Mouse (Mus musculus): ENCODE results near the gene Bcor. TPM values are rescaled to one million over a fixed set of nuclear protein-coding genes. Genes with fewer than 3 reads are reported as not detected.

Gene Bcor
- polyA plus RNA-seq, 1 experiment from 2014 or later, result 15.0 TPM

- H3K9ac ChIP-seq (ENCODE audit: low read depth, low read length), result no peak overlapping the region
- peaks cover 29% of the 10 kb centered on the region for H3K27me3 ChIP-seq (replicated peaks; ENCODE audit: control insufficient read depth, insufficient read depth, low read length)
- 26% methylated on average over 24 of the region's 24 CpGs for WGBS
- no peak for ATAC-seq (ENCODE audit: low read depth)
- DNase-seq (ENCODE audit: low spot score), result no peak
- 0 out of 2 replicates have a peak, but pooled peaks cover 5% of the 10 kb centered on the region for H3K36me3 ChIP-seq (ENCODE audit: control insufficient read depth, insufficient read depth, low read length)
- no peak overlapping the region for H3K27ac ChIP-seq (replicated peaks; ENCODE audit: low read depth, low read length)
- no peak overlapping the region for H3K4me3 ChIP-seq (ENCODE audit: low read depth, low read length)
- H3K9me3 ChIP-seq (ENCODE audit: control insufficient read depth, low read length), result no peaks in the 10 kb centered on the region
- H3K4me2 ChIP-seq (ENCODE audit: low read depth, low read length), result no peak overlapping the region
- H3K4me1 ChIP-seq (ENCODE audit: control insufficient read depth, insufficient read depth, low read length), result peaks cover 21% of the 10 kb centered on the region
Measured at GRCm38 (mm10) chrX:12062121-12062931, 97.8 kb downstream of the Bcor start.

GRCm38 (mm10) chrX:12060848-12061247, 99.3 kb downstream of the Bcor start:
- Histone ChIP-seq H3K4me1 (ENCODE audit: control insufficient read depth, insufficient read depth, low read length) (peaks cover 8% of the 10 kb centered on the region), H3K27me3 (replicated peaks; ENCODE audit: control insufficient read depth, insufficient read depth, low read length) (peaks cover 21% of the 10 kb centered on the region), H3K4me2 (ENCODE audit: low read depth, low read length) (no peak overlapping the region), H3K27ac (replicated peaks; ENCODE audit: low read depth, low read length) (no peak overlapping the region), H3K4me3 (ENCODE audit: low read depth, low read length) (no peak overlapping the region), H3K9ac (ENCODE audit: low read depth, low read length) (no peak overlapping the region), H3K9me3 (ENCODE audit: control insufficient read depth, low read length) (no peaks in the 10 kb centered on the region), H3K36me3 (ENCODE audit: control insufficient read depth, insufficient read depth, low read length) (peaks cover 17% of the 10 kb centered on the region; the same call in 1 of the 2 replicates)
- ATAC-seq (ENCODE audit: low read depth) (no peak), DNase-seq (ENCODE audit: low spot score) (no peak)
- WGBS, result 84% methylated on average over 3 of the region's 3 CpGs

- ATAC-seq (ENCODE audit: low read depth) (no peak), DNase-seq (ENCODE audit: low spot score) (no peak)
- H3K4me2 ChIP-seq (ENCODE audit: low read depth, low read length), result no peak overlapping the region
- no peak overlapping the region for H3K27ac ChIP-seq (replicated peaks; ENCODE audit: low read depth, low read length)
- H3K4me1 ChIP-seq (ENCODE audit: control insufficient read depth, insufficient read depth, low read length), result no peaks in the 10 kb centered on the region
- no peaks in the 10 kb centered on the region; the same call in none of the 2 replicates for H3K27me3 ChIP-seq (replicated peaks; ENCODE audit: control insufficient read depth, insufficient read depth, low read length)
- no peak overlapping the region for H3K4me3 ChIP-seq (ENCODE audit: low read depth, low read length)
- 90% methylated on average over 8 of the region's 11 CpGs for WGBS
- H3K9me3 ChIP-seq (ENCODE audit: control insufficient read depth, low read length), result no peaks in the 10 kb centered on the region
- H3K36me3 ChIP-seq (ENCODE audit: control insufficient read depth, insufficient read depth, low read length), result peaks cover 23% of the 10 kb centered on the region
- no peak overlapping the region for H3K9ac ChIP-seq (ENCODE audit: low read depth, low read length)
Measured at GRCm38 (mm10) chrX:12057210-12057609, 102.9 kb downstream of the Bcor start.

GRCm38 (mm10) chrX:12053315-12053914, 106.7 kb downstream of the Bcor start:
- no peaks in the 10 kb centered on the region for H3K4me1 ChIP-seq (ENCODE audit: control insufficient read depth, insufficient read depth, low read length)
- no peaks in the 10 kb centered on the region for H3K9me3 ChIP-seq (ENCODE audit: control insufficient read depth, low read length)
- ATAC-seq (ENCODE audit: low read depth) (no peak), DNase-seq (ENCODE audit: low spot score) (no peak)
- H3K27ac ChIP-seq (replicated peaks; ENCODE audit: low read depth, low read length), result no peak overlapping the region
- no peaks in the 10 kb centered on the region; the same call in 1 of the 2 replicates for H3K27me3 ChIP-seq (replicated peaks; ENCODE audit: control insufficient read depth, insufficient read depth, low read length)
- 71% methylated on average over 9 of the region's 9 CpGs for WGBS
- H3K4me2 ChIP-seq (ENCODE audit: low read depth, low read length), result no peak overlapping the region
- peaks cover 28% of the 10 kb centered on the region for H3K36me3 ChIP-seq (ENCODE audit: control insufficient read depth, insufficient read depth, low read length)
- no peak overlapping the region for H3K9ac ChIP-seq (ENCODE audit: low read depth, low read length)
- H3K4me3 ChIP-seq (ENCODE audit: low read depth, low read length), result no peak overlapping the region

- 91% methylated on average over 1 of the region's 1 CpGs for WGBS
- no peak for ATAC-seq (ENCODE audit: low read depth)
- no peak overlapping the region for H3K4me3 ChIP-seq (ENCODE audit: low read depth, low read length)
- peaks cover 3% of the 10 kb centered on the region; the same call in 1 of the 2 replicates for H3K4me1 ChIP-seq (ENCODE audit: control insufficient read depth, insufficient read depth, low read length)
- H3K4me2 ChIP-seq (ENCODE audit: low read depth, low read length), result no peak overlapping the region
- H3K9me3 ChIP-seq (ENCODE audit: control insufficient read depth, low read length), result no peaks in the 10 kb centered on the region
- peaks cover 24% of the 10 kb centered on the region for H3K36me3 ChIP-seq (ENCODE audit: control insufficient read depth, insufficient read depth, low read length)
- H3K27ac ChIP-seq (replicated peaks; ENCODE audit: low read depth, low read length), result no peak overlapping the region
- no peak for DNase-seq (ENCODE audit: low spot score)
- H3K9ac ChIP-seq (ENCODE audit: low read depth, low read length), result no peak overlapping the region
- H3K27me3 ChIP-seq (replicated peaks; ENCODE audit: control insufficient read depth, insufficient read depth, low read length), result no peaks in the 10 kb centered on the region; the same call in 1 of the 2 replicates
Measured at GRCm38 (mm10) chrX:12052651-12053050, 107.5 kb downstream of the Bcor start.

GRCm38 (mm10) chrX:12048721-12049120, 111.4 kb downstream of the Bcor start:
- Histone ChIP-seq H3K4me2 (ENCODE audit: low read depth, low read length) (no peak overlapping the region), H3K4me3 (ENCODE audit: low read depth, low read length) (no peak overlapping the region), H3K36me3 (ENCODE audit: control insufficient read depth, insufficient read depth, low read length) (peaks cover 13% of the 10 kb centered on the region), H3K9me3 (ENCODE audit: control insufficient read depth, low read length) (no peaks in the 10 kb centered on the region), H3K27ac (replicated peaks; ENCODE audit: low read depth, low read length) (no peak overlapping the region), H3K27me3 (replicated peaks; ENCODE audit: control insufficient read depth, insufficient read depth, low read length) (no peaks in the 10 kb centered on the region; the same call in 1 of the 2 replicates), H3K9ac (ENCODE audit: low read depth, low read length) (no peak overlapping the region), H3K4me1 (ENCODE audit: control insufficient read depth, insufficient read depth, low read length) (peaks cover 8% of the 10 kb centered on the region; the same call in 1 of the 2 replicates)
- no peak for ATAC-seq (ENCODE audit: low read depth)
- 60% methylated on average over 11 of the region's 11 CpGs for WGBS
- no peak for DNase-seq (ENCODE audit: low spot score)

GRCm38 (mm10) chrX:12048166-12048565, 112.0 kb downstream of the Bcor start:
- no peak overlapping the region for H3K27ac ChIP-seq (replicated peaks; ENCODE audit: low read depth, low read length)
- H3K4me2 ChIP-seq (ENCODE audit: low read depth, low read length), result no peak overlapping the region
- H3K4me3 ChIP-seq (ENCODE audit: low read depth, low read length), result no peak overlapping the region
- peaks cover 13% of the 10 kb centered on the region for H3K36me3 ChIP-seq (ENCODE audit: control insufficient read depth, insufficient read depth, low read length)
- no peaks in the 10 kb centered on the region for H3K9me3 ChIP-seq (ENCODE audit: control insufficient read depth, low read length)
- H3K27me3 ChIP-seq (replicated peaks; ENCODE audit: control insufficient read depth, insufficient read depth, low read length), result no peaks in the 10 kb centered on the region; the same call in 1 of the 2 replicates
- ATAC-seq (ENCODE audit: low read depth) (no peak), DNase-seq (ENCODE audit: low spot score) (no peak)
- no peak overlapping the region for H3K9ac ChIP-seq (ENCODE audit: low read depth, low read length)
- WGBS, result 32% methylated on average over 9 of the region's 9 CpGs
- peaks cover 8% of the 10 kb centered on the region; the same call in 1 of the 2 replicates for H3K4me1 ChIP-seq (ENCODE audit: control insufficient read depth, insufficient read depth, low read length)

- Histone ChIP-seq H3K9me3 (ENCODE audit: control insufficient read depth, low read length) (no peaks in the 10 kb centered on the region), H3K36me3 (ENCODE audit: control insufficient read depth, insufficient read depth, low read length) (peaks cover 13% of the 10 kb centered on the region), H3K27me3 (replicated peaks; ENCODE audit: control insufficient read depth, insufficient read depth, low read length) (no peaks in the 10 kb centered on the region; the same call in 1 of the 2 replicates), H3K4me1 (ENCODE audit: control insufficient read depth, insufficient read depth, low read length) (peaks cover 8% of the 10 kb centered on the region; the same call in 1 of the 2 replicates), H3K9ac (ENCODE audit: low read depth, low read length) (no peak overlapping the region), H3K27ac (replicated peaks; ENCODE audit: low read depth, low read length) (no peak overlapping the region), H3K4me2 (ENCODE audit: low read depth, low read length) (no peak overlapping the region), H3K4me3 (ENCODE audit: low read depth, low read length) (no peak overlapping the region)
- ATAC-seq (ENCODE audit: low read depth), result peak; percentile 84
- peak; percentile 78 for DNase-seq (ENCODE audit: low spot score)
- 16% methylated on average over 16 of the region's 16 CpGs for WGBS
Measured at GRCm38 (mm10) chrX:12047223-12047911, 112.8 kb downstream of the Bcor start.
